Mouse (Mus musculus) forebrain, embryonic 15.5 days (tissue): ENCODE data around the gene Atp13a2. TPM values are rescaled to one million over a fixed set of nuclear protein-coding genes. Genes with fewer than 3 reads are reported as not detected.

ENCODE experiments used
- ATAC-seq: fragments of 200-750 bp; cut with Nextera tagmentation; replicated peaks from 2 replicates; pipeline ENCODE4 v1.8.0; 2017; ENCODE audit warnings: mild to moderate bottlenecking, moderate TSS enrichment, moderate library complexity
- H3K27ac ChIP-seq: fragments of 300-500 bp; sonication (generic); replicated peaks from 2 replicates; pipeline ENCODE4 v1.5.1; 2015; ENCODE audit warnings: mild to moderate bottlenecking, inconsistent platforms
- H3K27me3 ChIP-seq: fragments of 300-500 bp; sonication (generic); 2 replicates; pipeline ENCODE4 v1.6.1; 2015; ENCODE audit warnings: inconsistent platforms
- H3K36me3 ChIP-seq: fragments of 300-500 bp; sonication (generic); 2 replicates; pipeline ENCODE4 v1.6.1; 2015; ENCODE audit warnings: mild to moderate bottlenecking, inconsistent platforms
- H3K4me1 ChIP-seq: fragments of 300-500 bp; sonication (generic); 2 replicates; pipeline ENCODE4 v1.6.1; 2015; ENCODE audit warnings: inconsistent platforms
- H3K4me2 ChIP-seq: fragments of 300-500 bp; sonication (generic); replicated peaks from 2 replicates; pipeline ENCODE4 v1.6.1; 2015; ENCODE audit warnings: mild to moderate bottlenecking, inconsistent platforms
- H3K4me3 ChIP-seq: fragments of 300-500 bp; sonication (generic); 2 replicates; pipeline ENCODE4 v1.5.1; 2015; ENCODE audit warnings: mild to moderate bottlenecking, inconsistent platforms
- H3K9ac ChIP-seq: fragments of 300-500 bp; sonication (generic); replicated peaks from 2 replicates; pipeline ENCODE4 v1.6.1; 2015; ENCODE audit warnings: mild to moderate bottlenecking, inconsistent platforms
- H3K9me3 ChIP-seq: fragments of 300-500 bp; sonication (generic); 2 replicates; pipeline ENCODE4 v1.6.1; 2016; ENCODE audit warnings: inconsistent platforms
- WGBS: fragments of 180-500 bp; shearing (Covaris S2); methylation state at CpG from one replicate; pipeline ENCODE4 v1.1.7; 2015; ENCODE audit warnings: mixed read lengths; 5-methylcytosine and 5-hydroxymethylcytosine counted together
- polyA plus RNA-seq: library from polyadenylated mRNA; unstranded; fragments of >200 nt; fragmentation: Nextera tagmentation; extraction: Ambion mirVana; gene quantifications from 2 replicates; pipeline ENCODE4 v1.2.1, GENCODE M21; 2015

The Atp13a2 gene
- polyA plus RNA-seq, 1 experiment from 2014 or later, result 127 TPM

- H3K9ac ChIP-seq, result peak overlapping the region; percentile 79
- peak overlapping the region; percentile 90 for H3K27ac ChIP-seq
- peaks cover 55% of the 10 kb centered on the region for H3K36me3 ChIP-seq
- WGBS, result under 1% methylated on average over 17 of the region's 17 CpGs
- peak; percentile 36 for ATAC-seq
- H3K4me3 ChIP-seq, result peak overlapping the region; percentile 67
- H3K4me1 ChIP-seq, result peaks cover 43% of the 10 kb centered on the region
- peak overlapping the region; percentile 76 for H3K4me2 ChIP-seq
- H3K9me3 ChIP-seq, result no peaks in the 10 kb centered on the region
- no peaks in the 10 kb centered on the region for H3K27me3 ChIP-seq
These were observed 24.3 kb downstream of the Atp13a2 start for GRCm38 (mm10) chr4:141010941-141011429.

GRCm38 (mm10) chr4:141011556-141012328 lies 25.1 kb downstream of the Atp13a2 start:
- Histone ChIP-seq H3K4me2 (peak overlapping the region; percentile 76), H3K36me3 (peaks cover 51% of the 10 kb centered on the region), H3K27me3 (no peaks in the 10 kb centered on the region), H3K4me3 (peak overlapping the region; percentile 67), H3K27ac (peak overlapping the region; percentile 90), H3K9ac (peak overlapping the region; percentile 79), H3K4me1 (peaks cover 43% of the 10 kb centered on the region), H3K9me3 (no peaks in the 10 kb centered on the region)
- 34% methylated on average over 14 of the region's 14 CpGs for WGBS
- peak; percentile 36 for ATAC-seq

- H3K36me3 ChIP-seq, result peaks cover 46% of the 10 kb centered on the region
- no peaks in the 10 kb centered on the region for H3K9me3 ChIP-seq
- WGBS, result 55% methylated on average over 10 of the region's 10 CpGs
- no peak for ATAC-seq
- peak overlapping the region; percentile 90 for H3K27ac ChIP-seq
- peak overlapping the region; percentile 76 for H3K4me2 ChIP-seq
- no peaks in the 10 kb centered on the region for H3K27me3 ChIP-seq
- peak overlapping the region; percentile 79; the same call in 1 of the 2 replicates for H3K9ac ChIP-seq
- H3K4me3 ChIP-seq, result peak overlapping the region; percentile 67
- H3K4me1 ChIP-seq, result peaks cover 48% of the 10 kb centered on the region
These were observed 25.9 kb downstream of the Atp13a2 start for GRCm38 (mm10) chr4:141012558-141012957.

- no peak overlapping the region for H3K27ac ChIP-seq
- no peak overlapping the region for H3K4me3 ChIP-seq
- H3K4me2 ChIP-seq, result no peak overlapping the region
- no peak for ATAC-seq
- peaks cover 37% of the 10 kb centered on the region for H3K36me3 ChIP-seq
- no peaks in the 10 kb centered on the region for H3K9me3 ChIP-seq
- peaks cover 60% of the 10 kb centered on the region for H3K4me1 ChIP-seq
- H3K27me3 ChIP-seq, result no peaks in the 10 kb centered on the region
- no peak overlapping the region for H3K9ac ChIP-seq
- WGBS, result 63% methylated on average over 8 of the region's 8 CpGs
These were observed 27.4 kb downstream of the Atp13a2 start for GRCm38 (mm10) chr4:141014114-141014513.

GRCm38 (mm10) chr4:141014856-141015255 lies 28.2 kb downstream of the Atp13a2 start:
- Histone ChIP-seq H3K4me3 (no peak overlapping the region), H3K27me3 (no peaks in the 10 kb centered on the region), H3K9ac (no peak overlapping the region), H3K4me1 (peaks cover 67% of the 10 kb centered on the region), H3K36me3 (peaks cover 37% of the 10 kb centered on the region), H3K9me3 (no peaks in the 10 kb centered on the region), H3K27ac (no peak overlapping the region), H3K4me2 (no peak overlapping the region)
- ATAC-seq, result no peak
- 92% methylated on average over 11 of the region's 11 CpGs for WGBS

- Histone ChIP-seq H3K4me1 (peaks cover 67% of the 10 kb centered on the region), H3K9me3 (no peaks in the 10 kb centered on the region), H3K36me3 (peaks cover 37% of the 10 kb centered on the region), H3K4me2 (no peak overlapping the region), H3K4me3 (no peak overlapping the region), H3K9ac (no peak overlapping the region), H3K27me3 (no peaks in the 10 kb centered on the region), H3K27ac (0 out of 2 replicates have a peak overlapping the region, but pooled peaks have one; percentile 19)
- 73% methylated on average over 7 of the region's 7 CpGs for WGBS
- ATAC-seq, result no peak
These were observed 28.7 kb downstream of the Atp13a2 start for GRCm38 (mm10) chr4:141015356-141015755.

DNA sequence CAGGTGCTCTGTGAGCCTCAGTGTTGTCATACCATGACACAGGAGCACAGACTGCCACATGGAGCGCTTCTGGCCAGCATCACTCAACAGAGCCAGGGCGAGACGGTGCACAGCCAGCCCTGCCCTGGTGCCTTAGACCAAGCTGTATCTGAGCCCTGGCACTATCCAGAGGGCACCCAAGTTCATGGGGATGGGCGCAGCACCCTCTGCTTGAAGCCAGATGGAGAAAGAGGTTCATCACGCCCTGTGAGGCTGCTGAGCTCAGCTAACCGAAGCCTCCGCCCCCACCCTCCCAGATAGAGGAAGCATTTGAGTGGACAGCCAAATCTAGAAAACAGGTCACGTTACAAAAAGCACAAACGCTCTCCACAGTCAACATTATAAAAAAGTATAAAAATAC lies 29.6 kb downstream of the Atp13a2 start:
- H3K9ac ChIP-seq, result no peak overlapping the region
- H3K4me1 ChIP-seq, result peaks cover 75% of the 10 kb centered on the region
- H3K36me3 ChIP-seq, result peaks cover 37% of the 10 kb centered on the region
- peak overlapping the region; percentile 41 for H3K27ac ChIP-seq
- no peaks in the 10 kb centered on the region for H3K27me3 ChIP-seq
- WGBS, result 87% methylated on average over 9 of the region's 9 CpGs
- ATAC-seq, result no peak
- no peaks in the 10 kb centered on the region for H3K9me3 ChIP-seq
- no peak overlapping the region for H3K4me3 ChIP-seq
- no peak overlapping the region for H3K4me2 ChIP-seq

DNA sequence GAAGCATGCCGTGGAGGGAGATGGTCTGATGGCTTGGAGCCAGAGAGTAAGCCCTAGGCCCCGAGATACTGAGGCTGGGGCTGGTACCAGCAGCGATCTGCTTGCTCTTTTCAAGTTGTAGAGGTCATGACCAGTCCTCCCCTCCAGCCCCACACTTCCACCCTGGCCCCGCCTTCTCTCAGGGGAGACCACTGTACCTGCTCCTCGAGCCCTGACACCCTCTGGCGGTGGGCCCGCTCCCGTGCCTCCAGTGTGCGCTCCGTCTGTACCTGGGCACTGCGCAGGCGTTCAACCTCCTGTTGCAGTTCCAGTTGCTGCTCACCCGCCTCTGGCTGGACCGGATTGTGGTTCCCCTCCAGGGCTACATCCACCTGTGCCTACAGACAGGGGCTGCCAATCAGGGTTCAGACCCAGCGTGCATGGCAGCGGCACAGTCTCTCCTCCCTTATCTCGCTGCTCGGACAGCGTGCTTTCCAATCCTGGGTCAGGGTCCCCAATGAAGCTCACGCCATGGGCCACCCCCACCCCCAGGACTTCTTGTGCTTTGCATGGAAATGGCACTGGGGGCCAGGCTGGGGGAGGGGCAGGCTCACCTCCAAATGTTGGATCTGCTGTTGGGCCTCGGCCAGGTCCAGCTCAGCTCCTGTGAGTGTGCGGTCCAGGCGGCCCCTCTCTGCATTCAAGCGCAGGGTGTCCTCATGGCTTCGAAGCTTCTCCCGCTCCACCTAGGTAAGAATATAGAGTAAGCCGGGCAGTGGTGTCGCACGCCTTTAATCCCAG lies 31.2 kb downstream of the Atp13a2 start:
- peaks cover 35% of the 10 kb centered on the region for H3K36me3 ChIP-seq
- no peak overlapping the region for H3K4me3 ChIP-seq
- H3K9me3 ChIP-seq, result no peaks in the 10 kb centered on the region
- H3K9ac ChIP-seq, result no peak overlapping the region
- no peaks in the 10 kb centered on the region for H3K27me3 ChIP-seq
- 72% methylated on average over 29 of the region's 29 CpGs for WGBS
- H3K4me1 ChIP-seq, result peaks cover 71% of the 10 kb centered on the region
- no peak for ATAC-seq
- H3K4me2 ChIP-seq, result no peak overlapping the region
- H3K27ac ChIP-seq, result peak overlapping the region; percentile 42; the same call in 1 of the 2 replicates

DNA sequence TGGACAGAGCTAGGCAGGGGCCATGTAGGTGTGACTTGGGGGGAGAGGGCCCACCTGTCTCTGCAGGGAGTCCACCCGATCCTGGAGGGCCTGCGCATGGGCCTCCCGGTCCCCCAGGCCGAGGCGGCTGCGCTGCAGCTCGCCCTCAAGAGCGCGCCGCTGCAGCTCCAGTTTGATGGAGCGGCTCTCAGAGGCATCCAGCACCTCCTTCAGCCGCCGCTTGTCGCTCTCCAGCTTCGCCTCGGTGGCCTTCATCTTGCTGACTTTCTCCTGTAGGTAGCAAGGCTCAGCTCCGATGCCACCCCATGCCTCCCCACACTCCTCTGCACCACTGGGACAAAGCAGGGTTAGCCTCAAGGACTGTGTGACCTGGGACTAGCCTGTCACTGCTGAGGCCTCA lies 33.5 kb downstream of the Atp13a2 start:
- Histone ChIP-seq H3K4me2 (no peak overlapping the region), H3K9ac (peak overlapping the region; percentile 25; the same call in 1 of the 2 replicates), H3K27me3 (no peaks in the 10 kb centered on the region), H3K4me1 (peaks cover 54% of the 10 kb centered on the region), H3K36me3 (peaks cover 15% of the 10 kb centered on the region), H3K4me3 (no peak overlapping the region), H3K27ac (peak overlapping the region; percentile 92), H3K9me3 (no peaks in the 10 kb centered on the region)
- WGBS, result 62% methylated on average over 17 of the region's 17 CpGs
- ATAC-seq, result no peak

DNA sequence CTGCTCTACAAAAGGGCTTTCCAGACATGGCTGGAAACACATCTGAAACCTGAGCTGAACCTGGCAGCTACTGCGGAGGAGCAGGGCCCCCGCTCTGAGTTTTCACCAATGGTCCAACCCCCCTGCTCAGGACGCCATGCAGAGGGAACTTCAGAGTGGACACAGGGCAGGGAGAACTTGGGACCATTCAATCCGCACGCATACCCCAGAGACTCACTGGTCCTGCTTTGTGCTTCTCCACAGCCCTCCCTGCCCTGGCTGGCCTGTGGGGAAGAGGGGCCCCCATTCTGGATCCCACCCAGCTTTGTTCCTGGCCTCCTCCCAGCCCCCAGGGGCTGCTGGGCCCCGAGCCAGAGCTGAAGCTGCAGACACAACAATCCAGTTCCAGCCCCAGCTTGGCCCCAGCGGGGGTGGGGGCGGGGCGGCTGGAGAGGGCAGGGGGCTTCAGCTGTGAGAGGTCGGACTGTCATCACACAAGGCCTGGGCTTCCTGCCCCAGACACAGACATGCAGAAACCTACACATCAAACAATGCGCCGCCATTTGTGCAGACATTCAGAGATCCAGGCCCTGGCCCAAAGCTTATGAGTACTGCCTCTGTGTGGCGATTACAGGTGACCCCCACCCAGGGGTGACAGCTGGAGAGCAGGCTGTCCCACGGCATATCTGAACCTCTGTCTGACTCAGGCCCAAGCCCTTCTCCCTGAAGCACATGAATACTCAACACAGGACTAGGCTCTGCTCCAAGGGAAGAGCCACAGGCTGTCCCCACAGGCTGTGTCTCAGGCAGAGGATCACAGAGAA lies 34.3 kb downstream of the Atp13a2 start:
- H3K27me3 ChIP-seq, result no peaks in the 10 kb centered on the region
- peak overlapping the region; percentile 25; the same call in 1 of the 2 replicates for H3K9ac ChIP-seq
- ATAC-seq, result peak; percentile 73
- peak overlapping the region; percentile 92 for H3K27ac ChIP-seq
- peak overlapping the region; percentile 7; the same call in 1 of the 2 replicates for H3K4me2 ChIP-seq
- no peaks in the 10 kb centered on the region for H3K9me3 ChIP-seq
- WGBS, result 15% methylated on average over 14 of the region's 14 CpGs
- no peak overlapping the region for H3K4me3 ChIP-seq
- peaks cover 50% of the 10 kb centered on the region for H3K4me1 ChIP-seq
- peaks cover 7% of the 10 kb centered on the region for H3K36me3 ChIP-seq

DNA sequence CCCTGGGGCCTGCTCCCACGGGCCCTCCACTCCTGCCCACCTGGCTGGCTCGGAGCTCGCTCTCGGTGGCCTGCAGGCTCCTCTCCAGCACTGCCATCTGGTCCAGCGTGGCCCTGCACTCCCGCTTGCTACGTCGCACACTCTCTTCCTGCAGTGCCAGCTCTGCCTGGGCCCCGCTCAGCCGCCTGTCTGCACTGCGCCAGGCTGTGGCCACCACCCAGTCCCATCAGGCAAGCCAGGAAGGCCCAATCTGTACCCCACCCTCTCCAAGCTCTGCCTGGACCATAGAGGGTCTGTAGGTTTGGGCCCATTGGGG lies 34.9 kb downstream of the Atp13a2 start:
- 0 out of 2 replicates have a peak overlapping the region, but pooled peaks have one; percentile 12 for H3K9ac ChIP-seq
- peak overlapping the region; percentile 92 for H3K27ac ChIP-seq
- H3K36me3 ChIP-seq, result peaks cover 3% of the 10 kb centered on the region
- peaks cover 50% of the 10 kb centered on the region for H3K4me1 ChIP-seq
- no peak overlapping the region for H3K4me2 ChIP-seq
- H3K9me3 ChIP-seq, result no peaks in the 10 kb centered on the region
- H3K4me3 ChIP-seq, result no peak overlapping the region
- peak; percentile 37 for ATAC-seq
- no peaks in the 10 kb centered on the region for H3K27me3 ChIP-seq
- 33% methylated on average over 11 of the region's 11 CpGs for WGBS
